Mouse (Mus musculus) heart, postnatal 25 days (tissue): ENCODE measurements at regions not wholly inside any gene's neighbourhood (a gene's known extent, or its start where the extent isn't known, plus 50 kb on each side); places are given as distances from the start of the nearest gene placed in this dataset.
"Not testable (repeated sequence)": the region's sequence is repeated elsewhere in the genome, so short reads cannot be mapped to it uniquely, and the experiment has no call there.

ENCODE experiments used
- DNase-seq: peaks from one replicate; pipeline ENCODE4 v3.0.0; 2022; ENCODE audit warnings: low spot score
- intact Hi-C: fragments of 180-260 bp; cut with DNase I; formaldehyde crosslinking; loops from one replicate; pipeline ENCODE4 v1.15.1; 2025

- DNase-seq, intact Hi-C loops: not testable (repeated sequence)
Observed at GRCm38 (mm10) chr11:40159161-40159560, 535.8 kb downstream of the Mat2b start.

GRCm38 (mm10) chr11:40149312-40149711, 545.7 kb downstream of the Mat2b start:
- intact Hi-C loops, result loop anchor here (2.0 kb wide), 1 partner anchor 561 kb away; no protein-coding TSS in a partner anchor
- no peak for DNase-seq

- intact Hi-C loops, result no loop called here
- no peak for DNase-seq
Observed at GRCm38 (mm10) chr11:40137803-40138202, 557.2 kb downstream of the Mat2b start.

- DNase-seq, result no peak
- intact Hi-C loops, result no loop called here
Observed at GRCm38 (mm10) chr11:40102613-40103012, 592.4 kb downstream of the Mat2b start.

GRCm38 (mm10) chr11:40074317-40074716, 620.7 kb downstream of the Mat2b start:
- DNase-seq, result no peak
- intact Hi-C loops, result no loop called here

- intact Hi-C loops, result no loop called here
- no peak for DNase-seq
Observed at GRCm38 (mm10) chr11:40050503-40050902, 644.5 kb downstream of the Mat2b start.

- intact Hi-C loops, result no loop called here
- no peak for DNase-seq
Observed at GRCm38 (mm10) chr11:40027511-40027910, 667.5 kb downstream of the Mat2b start.

GRCm38 (mm10) chr11:39999483-39999882, 695.5 kb downstream of the Mat2b start:
- intact Hi-C loops, result no loop called here
- no peak for DNase-seq

GRCm38 (mm10) chr11:39998612-39999011, 696.4 kb downstream of the Mat2b start:
- intact Hi-C loops, result no loop called here
- no peak for DNase-seq

- intact Hi-C loops, result no loop called here
- DNase-seq, result no peak
Observed at GRCm38 (mm10) chr11:39972585-39972984, 722.4 kb downstream of the Mat2b start.

GRCm38 (mm10) chr11:39963705-39964104, 731.3 kb downstream of the Mat2b start:
- intact Hi-C loops, result no loop called here

GRCm38 (mm10) chr11:39954426-39954825, 740.6 kb downstream of the Mat2b start:
- intact Hi-C loops, result no loop called here
- DNase-seq, result no peak

More at GRCm38 (mm10) chr11:39963705-39964104, 731.3 kb downstream of the Mat2b start:
- no peak for DNase-seq

GRCm38 (mm10) chr11:39944196-39944595, 750.8 kb downstream of the Mat2b start:
- intact Hi-C loops, result no loop called here
- no peak for DNase-seq

- intact Hi-C loops, result no loop called here
- no peak for DNase-seq
Observed at GRCm38 (mm10) chr11:39934216-39934615, 760.8 kb downstream of the Mat2b start.

GRCm38 (mm10) chr11:39923977-39924527, 771.0 kb downstream of the Mat2b start:
- no peak for DNase-seq
- intact Hi-C loops, result no loop called here

- no peak for DNase-seq
- intact Hi-C loops, result no loop called here
Observed at GRCm38 (mm10) chr11:39917716-39918347, 777.2 kb downstream of the Mat2b start.

GRCm38 (mm10) chr11:39899644-39900225, 795.3 kb downstream of the Mat2b start:
- intact Hi-C loops, result no loop called here
- DNase-seq, result no peak

GRCm38 (mm10) chr11:39883305-39883704, 811.7 kb downstream of the Mat2b start:
- intact Hi-C loops, result no loop called here
- DNase-seq, result no peak

GRCm38 (mm10) chr11:39868451-39868979, 826.5 kb downstream of the Mat2b start:
- no peak for DNase-seq
- intact Hi-C loops, result no loop called here
